ENCODE assay signal across 8 mouse cellular contexts in the genomic region with DNA sequence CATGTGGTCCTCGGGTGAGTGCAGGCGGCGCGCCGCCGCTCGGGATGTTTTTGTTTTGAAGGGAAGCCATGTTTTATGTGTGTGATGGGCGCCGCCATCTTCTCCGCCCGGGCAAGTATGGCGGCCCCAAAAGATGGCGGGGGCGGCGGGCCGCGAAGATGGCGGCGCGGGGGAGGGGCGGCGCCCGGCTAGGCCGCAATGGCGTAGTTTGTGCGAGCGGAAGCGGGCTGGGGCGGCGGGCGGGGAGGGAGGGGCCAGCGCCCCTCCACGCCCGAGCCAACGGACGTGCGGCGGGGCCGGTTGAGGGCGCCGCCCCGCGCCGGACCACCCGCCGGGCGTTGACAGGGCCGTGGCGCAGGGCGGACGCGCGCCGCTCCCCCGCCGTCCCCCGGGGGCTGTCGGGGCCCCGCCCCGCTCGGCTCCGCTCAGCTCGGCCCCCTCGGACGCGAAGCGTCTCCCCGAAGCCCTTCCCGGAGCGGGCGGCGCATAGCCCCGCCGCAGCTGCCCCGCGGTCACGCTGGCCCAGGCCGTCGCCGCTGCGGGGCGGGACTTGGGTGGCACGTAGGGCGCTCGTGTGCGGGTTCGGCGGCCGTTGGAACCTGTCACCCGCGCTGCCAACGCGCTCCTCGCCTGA. TPM values are rescaled to one million over a fixed set of nuclear protein-coding genes. Genes with fewer than 3 reads are reported as not detected.
A peak's percentile ranks its signal among the peaks of the same experiment; 100 is the strongest.
DNase-seq lines count a peak whose midpoint lies in the region; ATAC-seq lines count a peak whose summit lies in the region.

No protein-coding gene starts in this region.

- H3K27ac ChIP-seq in intestine, embryonic 15.5 days: peak overlapping the region; percentile 100
- H3K27ac ChIP-seq in midbrain, embryonic 11.5 days (ENCODE audit: low read depth, low read length): peak overlapping the region; percentile 93

- intact Hi-C loops in left cerebral cortex, postnatal 4 days (cut with DNase I): no loop called here

- DNase-seq in adrenal gland, adult 18-20 months (ENCODE audit: low spot score in 2 of 2): peak; percentile 78
- DNase-seq in embryo, embryonic 10.5 days (ENCODE audit: low spot score): peak; percentile 87
- peak; percentile 90 for DNase-seq in gastrocnemius, postnatal 25 days
- DNase-seq in left cerebral cortex, postnatal 4 days: peak; percentile 87
- peak; percentile 97 for DNase-seq in midbrain, embryonic 11.5 days (ENCODE audit: low spot score, missing footprints)
- DNase-seq in right cerebral cortex, postnatal 4 days: peak; percentile 83
- peak; percentile 82 for DNase-seq in yolk sac, embryonic 10.5 days (ENCODE audit: low spot score)

- peak overlapping the region; percentile 88 for H3K9ac ChIP-seq in intestine, embryonic 15.5 days
- H3K9ac ChIP-seq in midbrain, embryonic 11.5 days (ENCODE audit: low read length): peak overlapping the region; percentile 91

- peak; percentile 73 for ATAC-seq in intestine, embryonic 15.5 days
- peak; percentile 74 for ATAC-seq in midbrain, embryonic 11.5 days (ENCODE audit: low FRiP score)

- peak overlapping the region; percentile 88 for H3K4me3 ChIP-seq in intestine, embryonic 15.5 days (replicated peaks)
- peak overlapping the region; percentile 98 for H3K4me3 ChIP-seq in midbrain, embryonic 11.5 days (ENCODE audit: low read depth, low read length)

- H3K27me3 ChIP-seq in intestine, embryonic 15.5 days (replicated peaks): no peaks in the 10 kb centered on the region
- no peaks in the 10 kb centered on the region for H3K27me3 ChIP-seq in midbrain, embryonic 11.5 days (ENCODE audit: control insufficient read depth, insufficient read depth, low read length)

- H3K9me3 ChIP-seq in intestine, embryonic 15.5 days: no peaks in the 10 kb centered on the region
- no peaks in the 10 kb centered on the region for H3K9me3 ChIP-seq in midbrain, embryonic 11.5 days (ENCODE audit: control insufficient read depth, low read length)

- WGBS in intestine, embryonic 15.5 days: under 1% methylated on average over 79 of the region's 94 CpGs
- under 1% methylated on average over 73 of the region's 94 CpGs for WGBS in midbrain, embryonic 11.5 days

- H3K36me3 ChIP-seq in intestine, embryonic 15.5 days: no peaks in the 10 kb centered on the region
- no peaks in the 10 kb centered on the region for H3K36me3 ChIP-seq in midbrain, embryonic 11.5 days (ENCODE audit: control insufficient read depth, insufficient read depth, low read length)

- H3K4me1 ChIP-seq in intestine, embryonic 15.5 days (replicated peaks): peaks cover 12% of the 10 kb centered on the region
- peaks cover 10% of the 10 kb centered on the region for H3K4me1 ChIP-seq in midbrain, embryonic 11.5 days (ENCODE audit: control insufficient read depth, insufficient read depth, low read length)

- H3K4me2 ChIP-seq in intestine, embryonic 15.5 days (replicated peaks): peak overlapping the region; percentile 63
- H3K4me2 ChIP-seq in midbrain, embryonic 11.5 days: peak overlapping the region; percentile 68

RNA-seq across cellular contexts. Expression of a gene that starts 1.4 kb away (rescaled TPM):
- 10 to 100 TPM; 55.5 to 79.9 TPM for total RNA-seq in adrenal gland, adult 18-20 months (2021)
- 10 to 100 TPM; 23.9 to 25.4 TPM for total RNA-seq in gastrocnemius, postnatal 25 days (2021)
- polyA plus RNA-seq in intestine, embryonic 15.5 days (2015; fragmentation: Nextera tagmentation; extraction: Ambion mirVana): 15.3 and 15.7 TPM in 2 replicates
- 10 to 100 TPM; 53.1 to 55.5 TPM for total RNA-seq in left cerebral cortex, postnatal 4 days (2021)
- 19.0 and 19.5 TPM in 2 replicates for polyA plus RNA-seq in midbrain, embryonic 11.5 days (2014; fragmentation: Nextera tagmentation; extraction: Ambion mirVana)

RNA-seq across cellular contexts. Expression of a gene that starts 41.5 kb away (rescaled TPM):
- 10 to 100 TPM; 17.5 to 30.1 TPM for total RNA-seq in adrenal gland, adult 18-20 months (2021)
- 1 to 10 TPM; 6.4 to 9.2 TPM for total RNA-seq in gastrocnemius, postnatal 25 days (2021)
- 5.5 and 6.3 TPM in 2 replicates for polyA plus RNA-seq in intestine, embryonic 15.5 days (2015; fragmentation: Nextera tagmentation; extraction: Ambion mirVana)
- 10 to 100 TPM; 15.8 to 17.5 TPM for total RNA-seq in left cerebral cortex, postnatal 4 days (2021)
- polyA plus RNA-seq in midbrain, embryonic 11.5 days (2014; fragmentation: Nextera tagmentation; extraction: Ambion mirVana): 11.2 and 13.0 TPM in 2 replicates

RNA-seq across cellular contexts. Expression of a gene that starts 41.7 kb away (rescaled TPM):
- 10 to 100 TPM; 12.6 to 14.6 TPM for total RNA-seq in adrenal gland, adult 18-20 months (2021)
- 1 to 10 TPM; 5.8 to 6.3 TPM for total RNA-seq in gastrocnemius, postnatal 25 days (2021)
- polyA plus RNA-seq in intestine, embryonic 15.5 days (2015; fragmentation: Nextera tagmentation; extraction: Ambion mirVana): 7.3 and 10.1 TPM in 2 replicates
- 10 to 100 TPM; 12.4 to 13.3 TPM for total RNA-seq in left cerebral cortex, postnatal 4 days (2021)
- 9.8 TPM in 2 replicates for polyA plus RNA-seq in midbrain, embryonic 11.5 days (2014; fragmentation: Nextera tagmentation; extraction: Ambion mirVana)

Comparison
In these comparisons a context has a peak if more than half of its experiments do, and no peak if none do; other contexts are left out.
1. Peak in every context shown above with its lines: DNase-seq, ATAC-seq, H3K4me3 ChIP-seq and H3K27ac ChIP-seq.